Comparison of ENCODE assay signal across 9 mouse cellular contexts in the genomic region with DNA sequence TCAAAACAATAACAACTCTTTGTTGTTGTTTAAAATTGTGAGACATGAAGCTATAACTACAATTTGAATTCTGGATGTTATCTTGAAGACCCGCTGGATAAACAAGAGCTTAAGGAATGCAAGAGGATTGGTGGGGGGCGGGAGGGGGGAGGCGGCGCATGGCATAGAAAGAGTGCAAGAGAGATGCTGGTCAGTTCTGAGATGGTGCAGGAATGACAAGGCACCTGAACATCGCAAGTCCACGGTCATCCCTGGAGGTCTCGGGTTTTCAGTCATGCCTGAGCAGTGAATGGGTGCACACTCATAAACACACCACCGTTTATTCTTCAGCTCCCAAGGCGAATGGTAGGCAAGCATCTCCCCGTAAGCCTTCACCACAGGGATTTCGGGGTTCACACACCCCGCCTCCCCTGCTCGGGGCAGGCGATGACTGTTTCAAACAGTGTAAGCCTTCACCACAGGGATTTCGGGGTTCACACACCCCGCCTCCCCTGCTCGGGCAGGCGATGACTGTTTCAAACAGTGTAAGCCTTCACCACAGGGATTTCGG. TPM values are rescaled to one million over a fixed set of nuclear protein-coding genes. Genes with fewer than 3 reads are reported as not detected.
DNase-seq lines count a peak whose midpoint lies in the region; ATAC-seq lines count a peak whose summit lies in the region.
"Had no signal": no experiment of that assay in that cellular context is flagged by ENCODE, and none has a peak within 500 bp of the region (broad histone marks: within the 10 kb centered on the region; RNA-seq: fewer than 3 reads in every experiment).

No protein-coding gene starts in this region.

- no peaks in the 10 kb centered on the region for H3K36me3 ChIP-seq in kidney, embryonic 15.5 days
- H3K36me3 ChIP-seq in hindbrain, embryonic 15.5 days = no peaks in the 10 kb centered on the region

- H3K4me3 ChIP-seq in kidney, embryonic 15.5 days (replicated peaks) = peak overlapping the region; percentile 54
- H3K4me3 ChIP-seq in hindbrain, embryonic 15.5 days = peak overlapping the region; percentile 89

- H3K27me3 ChIP-seq in kidney, embryonic 15.5 days = peaks cover 28% of the 10 kb centered on the region
- no peaks in the 10 kb centered on the region for H3K27me3 ChIP-seq in hindbrain, embryonic 15.5 days

- H3K4me2 ChIP-seq in kidney, embryonic 15.5 days = peak overlapping the region; percentile 95
- peak overlapping the region; percentile 75 for H3K4me2 ChIP-seq in hindbrain, embryonic 15.5 days

- no peaks in the 10 kb centered on the region for H3K9me3 ChIP-seq in kidney, embryonic 15.5 days (replicated peaks)
- no peaks in the 10 kb centered on the region for H3K9me3 ChIP-seq in hindbrain, embryonic 15.5 days

- no peak for DNase-seq in kidney, postnatal 10 days
- peak; percentile 20 for DNase-seq in neural tube, embryonic 10.5 days (ENCODE audit: extremely low spot score, low spot score)
- no peak for DNase-seq in layer of hippocampus, adult 9-11 months
- DNase-seq in frontal cortex, postnatal 10 days (ENCODE audit: low spot score in 2 of 2) = no peak
- no peak for DNase-seq in thymus, postnatal 4 days

- peaks cover 19% of the 10 kb centered on the region for H3K4me1 ChIP-seq in kidney, embryonic 15.5 days
- H3K4me1 ChIP-seq in hindbrain, embryonic 15.5 days (replicated peaks) = peaks cover 17% of the 10 kb centered on the region

- no peak overlapping the region for H3K27ac ChIP-seq in kidney, embryonic 15.5 days
- H3K27ac ChIP-seq in hindbrain, embryonic 15.5 days (replicated peaks) = peak overlapping the region; percentile 87; the same call in 1 of the 2 replicates
- H3K27ac ChIP-seq: macrophage had no signal

- no peak for ATAC-seq in kidney, embryonic 15.5 days (replicated peaks; ENCODE audit: low FRiP score)
- peak; percentile 23; the same call in 1 of the 2 replicates for ATAC-seq in common myeloid progenitor, adult 5-6 weeks (replicated peaks; ENCODE audit: low read depth, poor library complexity, severe bottlenecking)
- ATAC-seq in hindbrain, embryonic 15.5 days (ENCODE audit: low FRiP score, low read depth) = peak; percentile 35

- 3% methylated on average over 19 of the region's 19 CpGs for WGBS in kidney, embryonic 15.5 days
- WGBS in hindbrain, embryonic 15.5 days = under 1% methylated on average over 19 of the region's 19 CpGs

- H3K9ac ChIP-seq in kidney, embryonic 15.5 days = no peak overlapping the region
- H3K9ac ChIP-seq in hindbrain, embryonic 15.5 days = peak overlapping the region; percentile 82

RNA-seq across cellular contexts. Expression of a gene that starts 1.2 kb away (rescaled TPM):
- 7.3 and 7.6 TPM in 2 replicates for polyA plus RNA-seq in kidney, embryonic 15.5 days (2015; fragmentation: Nextera tagmentation; extraction: Ambion mirVana)
- total RNA-seq in common myeloid progenitor, adult 5-6 weeks (2017) = not detected in 2 replicates
- polyA plus RNA-seq in hindbrain, embryonic 15.5 days (2015; fragmentation: Nextera tagmentation; extraction: Ambion mirVana) = 52.4 and 59.4 TPM in 2 replicates
- polyA plus RNA-seq: macrophage had no signal
